Mouse (Mus musculus): ENCODE results near the gene Macrod1. TPM values are rescaled to one million over a fixed set of nuclear protein-coding genes. Genes with fewer than 3 reads are reported as not detected.
"Not testable (repeated sequence)": the region's sequence is repeated elsewhere in the genome, so short reads cannot be mapped to it uniquely, and the experiment has no call there.

Macrod1 gene
- total RNA-seq, 4 experiments from 2014 or later, result 16.7 to 19.7 (median 18.0) TPM

- DNase-seq (ENCODE audit: low spot score in 2 of 2), result no peak
These were observed 1.4 kb upstream of the Macrod1 start for GRCm38 (mm10) chr19:7055173-7055572.

- peak in 1 of 2 experiments; percentile 52 for DNase-seq (ENCODE audit: low spot score in 2 of 2)
These were observed 614 bp downstream of the Macrod1 start for GRCm38 (mm10) chr19:7057126-7057721.

- peak; percentile 49 to 66 for DNase-seq (ENCODE audit: low spot score in 2 of 2)
These were observed 1.2 kb downstream of the Macrod1 start for GRCm38 (mm10) chr19:7057722-7058207.

GRCm38 (mm10) chr19:7058541-7058940 lies 1.9 kb downstream of the Macrod1 start:
- no peak for DNase-seq (ENCODE audit: low spot score in 2 of 2)

GRCm38 (mm10) chr19:7062110-7062509 lies 5.5 kb downstream of the Macrod1 start:
- DNase-seq (ENCODE audit: low spot score in 2 of 2), result no peak

- no peak for DNase-seq (ENCODE audit: low spot score in 2 of 2)
These were observed 6.3 kb downstream of the Macrod1 start for GRCm38 (mm10) chr19:7062916-7063315.

- peak in 1 of 2 experiments; percentile 71 for DNase-seq (ENCODE audit: low spot score in 2 of 2)
These were observed 8.0 kb downstream of the Macrod1 start for GRCm38 (mm10) chr19:7064571-7064970.

GRCm38 (mm10) chr19:7066034-7066827 lies 9.6 kb downstream of the Macrod1 start:
- no peak for DNase-seq (ENCODE audit: low spot score in 2 of 2)

- DNase-seq (ENCODE audit: low spot score in 2 of 2), result no peak
These were observed 10.3 kb downstream of the Macrod1 start for GRCm38 (mm10) chr19:7066828-7067342.

GRCm38 (mm10) chr19:7067344-7068050 lies 10.9 kb downstream of the Macrod1 start:
- no peak for DNase-seq (ENCODE audit: low spot score in 2 of 2)

- peak in 1 of 2 experiments; percentile 83 for DNase-seq (ENCODE audit: low spot score in 2 of 2)
These were observed 11.5 kb downstream of the Macrod1 start for GRCm38 (mm10) chr19:7068136-7068535.

GRCm38 (mm10) chr19:7068661-7069531 lies 12.3 kb downstream of the Macrod1 start:
- DNase-seq (ENCODE audit: low spot score in 2 of 2), result no peak

GRCm38 (mm10) chr19:7069781-7070763 lies 13.5 kb downstream of the Macrod1 start:
- DNase-seq (ENCODE audit: low spot score in 2 of 2), result no peak

GRCm38 (mm10) chr19:7070775-7071174 lies 14.2 kb downstream of the Macrod1 start:
- DNase-seq (ENCODE audit: low spot score in 2 of 2), result no peak

GRCm38 (mm10) chr19:7072221-7072620 lies 15.6 kb downstream of the Macrod1 start:
- DNase-seq (ENCODE audit: low spot score in 2 of 2), result no peak

- no peak for DNase-seq (ENCODE audit: low spot score in 2 of 2)
These were observed 17.6 kb downstream of the Macrod1 start for GRCm38 (mm10) chr19:7073997-7074781.

GRCm38 (mm10) chr19:7075336-7075735 lies 18.7 kb downstream of the Macrod1 start:
- DNase-seq (ENCODE audit: low spot score in 2 of 2), result not testable (repeated sequence)

- DNase-seq (ENCODE audit: low spot score in 2 of 2), result no peak
These were observed 21.1 kb downstream of the Macrod1 start for GRCm38 (mm10) chr19:7077666-7078065.

- no peak for DNase-seq (ENCODE audit: low spot score in 2 of 2)
These were observed 21.7 kb downstream of the Macrod1 start for GRCm38 (mm10) chr19:7078271-7078670.

Data from left cerebral cortex, adult 8-10 months (tissue).